Mouse (Mus musculus) spleen, adult 18-20 months (tissue): Measurements from ENCODE around the gene Fbxw7.

ENCODE experiments used
- DNase-seq, 2 experiments: peaks; one replicate each; pipeline ENCODE4 v3.0.0; 2022; ENCODE audit warnings: mixed read lengths in 2 of 2

Gene Fbxw7

GRCm38 (mm10) chr3:84906528-84906927 lies 91.5 kb downstream of the Fbxw7 start:
- DNase-seq = peak in 1 of 2 experiments; percentile 19

- no peak for DNase-seq
Measured at GRCm38 (mm10) chr3:84914284-84914683, 99.2 kb downstream of the Fbxw7 start.

- DNase-seq = no peak
Measured at GRCm38 (mm10) chr3:84917903-84918679, 103.0 kb downstream of the Fbxw7 start.

- DNase-seq = no peak
Measured at GRCm38 (mm10) chr3:84921704-84922420, 106.8 kb downstream of the Fbxw7 start.

- no peak for DNase-seq
Measured at GRCm38 (mm10) chr3:84923256-84923655, 108.2 kb downstream of the Fbxw7 start.

GRCm38 (mm10) chr3:84923670-84924069 lies 108.6 kb downstream of the Fbxw7 start:
- DNase-seq = no peak

GRCm38 (mm10) chr3:84925229-84925628 lies 110.2 kb downstream of the Fbxw7 start:
- no peak for DNase-seq

- DNase-seq = no peak
Measured at GRCm38 (mm10) chr3:84926140-84926539, 111.1 kb downstream of the Fbxw7 start.

GRCm38 (mm10) chr3:84927168-84927794 lies 112.2 kb downstream of the Fbxw7 start:
- no peak for DNase-seq

GRCm38 (mm10) chr3:84927901-84928300 lies 112.8 kb downstream of the Fbxw7 start:
- no peak for DNase-seq

- DNase-seq = no peak
Measured at GRCm38 (mm10) chr3:84929171-84929570, 114.1 kb downstream of the Fbxw7 start.

- DNase-seq = no peak
Measured at GRCm38 (mm10) chr3:84930683-84931082, 115.6 kb downstream of the Fbxw7 start.

GRCm38 (mm10) chr3:84935729-84936128 lies 120.7 kb downstream of the Fbxw7 start:
- no peak for DNase-seq

- no peak for DNase-seq
Measured at GRCm38 (mm10) chr3:84936252-84936651, 121.2 kb downstream of the Fbxw7 start.

- no peak for DNase-seq
Measured at GRCm38 (mm10) chr3:84936956-84937355, 121.9 kb downstream of the Fbxw7 start.

GRCm38 (mm10) chr3:84937360-84938355 lies 122.6 kb downstream of the Fbxw7 start:
- DNase-seq = no peak

GRCm38 (mm10) chr3:84944933-84945332 lies 129.9 kb downstream of the Fbxw7 start:
- DNase-seq = no peak

GRCm38 (mm10) chr3:84946381-84946780 lies 131.3 kb downstream of the Fbxw7 start:
- DNase-seq = no peak

- no peak for DNase-seq
Measured at GRCm38 (mm10) chr3:84949387-84949786, 134.3 kb downstream of the Fbxw7 start.

- DNase-seq = no peak
Measured at GRCm38 (mm10) chr3:84951698-84952097, 136.6 kb downstream of the Fbxw7 start.

- no peak for DNase-seq
Measured at GRCm38 (mm10) chr3:84952135-84952534, 137.1 kb downstream of the Fbxw7 start.

- DNase-seq = no peak
Measured at GRCm38 (mm10) chr3:84952585-84953187, 137.6 kb downstream of the Fbxw7 start.
